Mouse (Mus musculus) inflammation-experienced regulatory T-cells, adult 6 months (primary cell): ENCODE measurements around the gene Sprr2a1. TPM values are rescaled to one million over a fixed set of nuclear protein-coding genes. Genes with fewer than 3 reads are reported as not detected.

Experiments
- polyA plus RNA-seq, 3 experiments: library from polyadenylated mRNA; unstranded; fragments of 100-300 nt; shearing (Covaris generic); gene quantifications; one replicate each; pipeline ENCODE4 v1.2.1; 2017

Sprr2a1 gene
- polyA plus RNA-seq, 3 experiments from 2014 or later, result 0.15 TPM; not detected in 2

Other genes starting within 250 kb of the Sprr2a1 start
- not detected for gene Pglyrp3, start 201.2 kb upstream of the Sprr2a1 start, polyA plus RNA-seq
- gene Lor, start 132.7 kb upstream of the Sprr2a1 start, polyA plus RNA-seq, result not detected
- gene Prr9, start 91.9 kb upstream of the Sprr2a1 start, polyA plus RNA-seq, result not detected
- not detected for gene Lelp1, start 73.1 kb upstream of the Sprr2a1 start, polyA plus RNA-seq
- not detected for gene Sprr2a2, start 121 bp downstream of the Sprr2a1 start, polyA plus RNA-seq
- not detected for gene Sprr2a3, start 69.6 kb downstream of the Sprr2a1 start, polyA plus RNA-seq
- gene Sprr2b, start 100.8 kb downstream of the Sprr2a1 start, polyA plus RNA-seq, result not detected
- gene Sprr2d, start 123.3 kb downstream of the Sprr2a1 start, polyA plus RNA-seq, result not detected
- gene Sprr2e, start 136.3 kb downstream of the Sprr2a1 start, polyA plus RNA-seq, result not detected
- not detected for gene Sprr2f, start 149.4 kb downstream of the Sprr2a1 start, polyA plus RNA-seq
- gene Sprr2h, start 169.9 kb downstream of the Sprr2a1 start, polyA plus RNA-seq, result not detected
- gene Sprr2i, start 192.2 kb downstream of the Sprr2a1 start, polyA plus RNA-seq, result not detected
- gene Sprr2j-ps, start 202.3 kb downstream of the Sprr2a1 start, polyA plus RNA-seq, result not detected
- gene Gm9774, start 213.6 kb downstream of the Sprr2a1 start, polyA plus RNA-seq, result 10 to 100 TPM in 1 of 3 experiments, 1 to 10 TPM in 2; 4.2 to 11.0 (median 7.7) TPM
- gene Sprr2k, start 216.8 kb downstream of the Sprr2a1 start, polyA plus RNA-seq, result not detected
- not detected for gene Sprr1b, start 223.0 kb downstream of the Sprr2a1 start, polyA plus RNA-seq
- not detected for gene Sprr3, start 242.9 kb downstream of the Sprr2a1 start, polyA plus RNA-seq